Mouse (Mus musculus) layer of hippocampus, postnatal 36 days (tissue): Measurements from ENCODE around the gene Ep300. TPM values are rescaled to one million over a fixed set of nuclear protein-coding genes. Genes with fewer than 3 reads are reported as not detected.
"Not testable (repeated sequence)": the region's sequence is repeated elsewhere in the genome, so short reads cannot be mapped to it uniquely, and the experiment has no call there.

Experiments
- DNase-seq, 2 experiments: peaks; one replicate each; pipeline ENCODE4 v3.0.0; 2022
- total RNA-seq, 2 experiments: library from RNA; stranded (reverse); gene quantifications; 2 replicates each; pipeline ENCODE4 v1.2.3; 2021

Ep300 gene
- total RNA-seq, 2 experiments from 2014 or later: 67.8 to 76.0 TPM

DNA sequence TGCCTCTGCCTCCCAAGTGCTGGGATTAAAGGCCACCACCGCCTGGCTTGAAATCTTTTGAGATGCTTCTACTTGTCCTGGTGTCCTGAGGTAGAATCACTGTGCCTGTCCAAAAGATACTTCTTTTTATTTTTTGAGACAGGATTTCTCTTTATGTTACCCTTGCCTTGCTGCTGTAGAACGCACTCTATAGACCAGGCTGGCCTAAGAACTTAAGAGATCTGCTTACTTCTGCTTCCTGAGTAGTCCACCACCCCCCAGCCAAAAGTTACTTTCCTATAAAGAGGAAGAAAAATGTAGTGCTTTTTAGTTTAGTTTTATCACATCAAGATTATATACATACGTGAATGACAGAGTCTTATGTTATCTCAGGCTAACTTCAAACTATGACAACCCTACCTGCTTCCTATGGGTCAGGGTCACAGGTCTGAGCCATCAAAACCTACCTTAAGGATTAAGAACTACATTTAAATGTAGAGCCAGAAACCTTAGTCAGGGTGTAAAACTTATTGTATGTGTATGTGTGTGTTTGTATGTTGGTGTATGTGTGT is 9.1 kb downstream of the Ep300 start:
- no peak for DNase-seq

DNA sequence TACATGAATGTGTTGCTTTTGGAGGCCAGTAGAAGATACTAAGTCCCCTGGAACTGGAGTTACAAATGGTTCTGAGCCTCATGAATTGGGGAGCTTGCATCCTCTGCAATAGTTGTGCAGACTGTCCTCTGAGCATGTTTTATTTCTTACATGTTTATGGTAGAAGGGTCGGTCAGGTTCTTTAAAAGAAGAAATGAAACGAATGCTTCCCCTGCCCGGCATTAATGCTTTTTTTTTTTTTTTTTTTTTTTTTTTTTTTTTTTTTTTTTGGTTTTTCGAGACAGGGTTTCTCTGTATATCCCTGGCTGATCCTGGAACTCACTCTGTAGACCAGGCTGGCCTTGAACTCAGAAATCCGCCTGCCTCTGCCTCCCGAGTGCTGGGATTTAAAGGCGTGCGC is 13.6 kb downstream of the Ep300 start:
- not testable (repeated sequence) for DNase-seq

DNA sequence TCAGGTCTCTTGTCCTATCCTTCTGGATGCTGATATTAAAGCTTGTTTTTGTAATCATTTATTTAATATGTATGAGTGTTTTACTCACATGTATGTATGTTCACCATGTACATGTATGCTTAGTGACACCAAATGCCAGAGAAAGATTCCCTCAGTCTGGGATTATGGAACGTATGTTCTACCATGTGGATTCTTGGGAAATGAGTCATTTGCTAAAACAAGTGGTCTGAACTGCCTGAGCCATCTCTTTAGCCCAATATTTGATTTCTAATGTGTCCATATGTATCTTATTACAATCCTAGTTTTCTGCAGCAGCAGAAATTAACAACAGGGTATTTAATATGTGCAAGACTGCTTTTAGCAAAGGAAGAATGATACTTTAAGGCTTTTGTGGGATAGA is 20.1 kb downstream of the Ep300 start:
- DNase-seq: no peak

DNA sequence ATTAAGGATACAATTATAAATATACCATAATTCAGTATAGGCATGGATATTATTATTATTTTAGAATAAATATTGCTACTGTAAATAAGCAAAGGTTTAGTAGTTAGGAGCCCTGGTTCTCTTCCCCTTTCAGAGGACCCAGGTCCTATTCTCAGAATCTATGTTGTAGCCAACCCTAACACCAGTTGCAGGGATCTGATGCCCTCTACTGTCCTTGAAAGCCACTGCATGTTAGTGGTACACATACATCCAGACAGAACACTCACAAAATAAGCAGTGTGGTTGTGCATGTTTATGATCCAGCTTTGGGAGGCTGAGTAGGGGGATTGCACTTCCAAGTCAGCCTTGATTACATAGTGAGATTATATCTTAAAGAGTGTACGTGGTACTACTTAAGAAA is 21.5 kb downstream of the Ep300 start:
- no peak for DNase-seq

DNA sequence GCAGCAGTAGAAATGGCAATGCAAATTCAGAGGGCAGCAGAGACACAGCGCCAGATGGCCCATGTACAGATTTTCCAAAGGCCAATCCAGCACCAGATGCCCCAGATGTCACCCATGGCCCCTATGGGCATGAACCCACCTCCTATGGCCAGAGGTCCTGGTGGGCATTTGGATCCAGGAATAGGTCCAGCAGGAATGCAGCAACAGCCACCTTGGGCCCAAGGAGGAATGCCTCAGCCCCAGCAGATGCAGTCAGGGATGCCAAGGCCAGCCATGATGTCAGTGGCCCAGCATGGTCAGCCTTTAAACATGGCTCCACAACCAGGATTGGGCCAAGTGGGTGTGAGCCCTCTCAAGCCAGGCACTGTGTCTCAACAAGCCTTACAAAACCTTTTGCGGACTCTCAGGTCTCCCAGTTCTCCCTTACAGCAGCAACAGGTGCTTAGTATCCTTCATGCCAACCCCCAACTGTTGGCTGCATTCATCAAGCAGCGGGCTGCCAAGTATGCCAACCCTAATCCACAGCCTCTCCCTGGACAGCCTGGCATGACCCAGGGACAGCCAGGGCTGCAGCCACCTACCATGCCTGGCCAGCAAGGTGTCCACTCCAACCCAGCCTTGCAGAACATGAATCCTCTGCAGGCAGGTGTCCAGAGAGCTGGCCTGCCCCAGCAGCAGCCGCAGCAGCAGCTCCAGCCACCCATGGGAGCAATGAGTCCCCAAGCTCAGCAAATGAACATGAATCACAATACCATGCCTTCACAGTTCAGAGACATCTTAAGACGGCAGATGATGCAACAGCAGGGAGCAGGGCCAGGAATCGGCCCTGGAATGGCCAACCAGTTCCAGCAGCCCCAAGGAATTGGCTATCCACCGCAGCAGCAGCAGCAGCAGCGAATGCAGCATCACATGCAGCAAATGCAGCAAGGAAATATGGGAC is 64.6 kb downstream of the Ep300 start:
- no peak for DNase-seq

DNA sequence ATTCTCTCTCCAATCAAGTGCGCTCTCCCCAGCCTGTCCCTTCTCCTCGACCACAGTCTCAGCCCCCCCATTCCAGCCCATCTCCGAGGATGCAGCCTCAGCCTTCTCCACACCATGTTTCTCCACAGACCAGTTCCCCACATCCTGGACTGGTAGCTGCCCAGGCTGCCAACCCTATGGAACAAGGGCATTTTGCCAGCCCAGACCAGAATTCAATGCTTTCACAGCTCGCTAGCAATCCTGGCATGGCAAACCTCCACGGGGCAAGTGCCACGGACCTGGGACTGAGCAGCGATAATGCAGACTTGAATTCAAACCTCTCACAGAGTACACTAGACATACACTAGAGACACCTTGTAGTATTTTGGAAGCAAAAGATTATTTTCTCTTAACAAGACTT is 65.5 kb downstream of the Ep300 start:
- DNase-seq: no peak

DNA sequence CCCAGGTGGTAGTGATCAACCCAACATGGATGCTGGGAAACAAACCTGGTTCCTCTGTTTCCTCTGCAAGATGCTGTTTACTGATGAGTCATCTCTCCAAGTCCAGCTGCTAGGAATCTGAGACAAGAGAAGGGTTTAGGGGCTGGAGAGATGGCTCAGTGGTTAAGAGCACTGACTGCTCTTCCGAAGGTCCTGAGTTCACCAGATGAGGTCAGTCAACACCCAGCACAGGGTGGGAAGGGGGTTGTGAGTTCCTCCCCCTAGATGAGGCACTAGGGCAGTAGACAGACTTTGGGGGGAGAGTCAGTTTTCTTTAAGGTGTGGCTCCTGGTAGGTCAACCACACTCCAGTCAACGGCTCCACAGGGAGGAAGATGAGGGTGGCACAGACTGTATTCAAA is 76.5 kb downstream of the Ep300 start:
- DNase-seq: no peak

DNA sequence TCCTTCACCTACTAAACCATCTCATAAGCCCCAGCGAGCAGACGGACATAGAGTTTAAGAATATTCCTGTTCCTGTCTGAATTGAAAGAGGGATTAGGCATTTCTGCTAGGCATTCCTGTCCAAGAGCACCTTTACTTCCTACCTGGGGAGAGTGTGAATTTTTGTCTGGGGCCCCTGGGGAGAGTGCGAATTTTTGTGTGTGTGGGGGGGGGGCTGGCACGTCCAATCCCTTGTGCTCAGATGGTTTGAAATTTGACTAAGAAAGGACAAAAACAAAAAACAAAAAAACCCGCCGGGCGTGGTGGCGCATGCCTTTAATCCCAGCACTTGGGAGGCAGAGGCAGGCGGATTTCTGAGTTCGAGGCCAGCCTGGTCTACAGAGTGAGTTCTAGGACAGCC is 78.1 kb downstream of the Ep300 start:
- peak in 1 of 2 experiments; percentile 13 for DNase-seq

DNA sequence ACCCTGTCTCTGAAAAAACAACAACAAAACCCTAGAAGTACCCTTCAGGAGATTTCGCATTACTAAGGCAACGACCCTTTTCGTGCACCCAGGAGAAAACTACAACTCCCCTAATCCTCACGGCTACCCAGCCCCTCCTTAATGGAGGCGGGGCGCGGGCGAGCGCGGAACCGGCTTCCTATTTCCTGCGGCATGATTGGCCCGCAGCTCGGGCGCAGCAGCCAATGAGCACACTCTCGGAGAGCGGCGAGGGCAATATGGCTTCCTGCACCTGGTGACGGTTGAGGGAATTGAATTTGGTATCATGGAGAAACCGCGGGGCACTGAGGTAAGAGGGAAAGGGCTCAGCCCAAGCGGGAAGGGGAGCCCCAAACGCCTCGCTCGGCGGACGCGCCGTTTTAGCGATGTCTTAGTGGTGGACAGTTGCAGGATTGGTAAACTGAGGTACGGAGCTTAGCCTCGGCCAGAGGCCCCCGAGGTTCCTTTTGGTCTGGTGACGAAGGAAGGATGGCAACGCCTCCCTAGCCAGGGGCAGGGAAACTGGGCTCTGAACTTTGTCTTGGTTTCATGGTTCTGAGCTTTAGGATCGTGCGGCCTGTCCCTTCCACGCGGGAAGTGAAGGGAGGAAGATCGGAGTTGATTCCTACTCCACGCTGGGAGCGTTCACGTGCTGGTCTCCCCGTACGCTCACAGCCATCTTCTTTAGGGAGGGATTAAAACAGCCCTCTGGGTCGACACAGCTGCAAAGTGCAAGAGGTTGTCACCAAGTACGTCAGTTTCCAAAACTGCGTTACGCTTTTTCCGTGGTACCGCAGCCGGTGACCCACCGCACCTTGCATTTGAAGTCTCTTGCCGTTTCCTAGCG is 78.8 kb downstream of the Ep300 start, which contains the start of gene L3mbtl2:
Gene L3mbtl2 (plus strand): TSS at position 193 of the 865 bp plus-strand sequence.
- peak; percentile 89 to 91 for DNase-seq

DNA sequence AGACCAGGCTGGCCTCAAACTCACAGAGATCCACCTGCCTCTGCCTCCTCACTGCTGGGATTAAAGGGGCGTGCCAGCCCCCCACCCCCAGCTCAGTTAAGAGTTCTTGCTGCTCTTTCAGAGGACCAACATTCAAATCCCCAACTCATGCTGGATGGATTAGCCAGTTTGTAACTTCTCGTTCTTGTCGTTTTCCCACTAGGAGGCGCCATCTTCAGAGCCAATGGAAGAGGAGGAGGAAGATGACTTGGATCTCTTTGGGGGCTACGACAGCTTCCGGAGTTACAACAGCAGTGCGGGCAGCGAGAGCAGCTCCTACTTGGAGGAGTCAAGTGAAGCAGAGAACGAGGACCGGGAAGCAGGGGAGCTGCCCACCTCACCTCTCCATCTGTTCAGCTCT is 81.8 kb downstream of the Ep300 start:
- no peak for DNase-seq

DNA sequence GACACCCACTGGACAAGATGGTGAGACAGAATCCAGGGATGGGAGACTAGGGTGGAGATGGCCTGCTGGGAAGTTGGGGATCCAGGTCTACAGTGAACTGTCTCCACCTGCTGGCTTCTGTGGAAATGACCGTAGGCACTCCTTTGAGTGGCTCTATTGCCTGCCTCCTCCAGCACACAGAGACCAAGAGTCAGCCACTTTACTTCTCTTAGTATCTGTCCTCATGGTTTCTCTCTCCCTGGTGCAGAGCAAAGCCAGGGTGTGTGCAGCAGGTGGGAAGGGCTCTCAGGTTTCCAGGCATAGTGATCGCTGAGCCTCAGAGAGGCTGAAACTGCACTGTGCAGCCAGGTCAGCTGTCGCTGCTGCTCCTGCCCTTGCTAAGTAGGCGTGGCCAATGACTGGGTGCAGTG is 85.1 kb downstream of the Ep300 start:
- DNase-seq: peak; percentile 25 to 48

DNA sequence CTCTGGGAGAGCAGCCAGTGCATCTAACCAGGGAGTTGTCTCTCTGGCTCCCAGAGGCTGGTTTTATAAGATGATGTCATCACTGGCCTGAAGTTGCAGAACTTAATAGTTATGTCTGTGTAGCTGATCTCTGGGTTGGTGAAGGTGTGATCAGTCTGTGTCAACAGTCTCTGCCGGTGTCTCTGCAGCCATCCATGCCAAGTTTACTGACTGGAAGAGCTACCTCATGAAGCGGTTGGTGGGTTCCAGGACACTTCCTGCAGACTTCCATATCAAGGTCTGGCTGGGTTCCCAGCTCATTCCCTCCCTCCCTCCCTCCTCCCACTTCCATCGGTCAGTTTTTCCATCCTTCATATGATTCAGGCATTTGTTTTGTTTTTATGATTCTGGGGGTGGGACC is 91.5 kb downstream of the Ep300 start:
- DNase-seq: no peak

DNA sequence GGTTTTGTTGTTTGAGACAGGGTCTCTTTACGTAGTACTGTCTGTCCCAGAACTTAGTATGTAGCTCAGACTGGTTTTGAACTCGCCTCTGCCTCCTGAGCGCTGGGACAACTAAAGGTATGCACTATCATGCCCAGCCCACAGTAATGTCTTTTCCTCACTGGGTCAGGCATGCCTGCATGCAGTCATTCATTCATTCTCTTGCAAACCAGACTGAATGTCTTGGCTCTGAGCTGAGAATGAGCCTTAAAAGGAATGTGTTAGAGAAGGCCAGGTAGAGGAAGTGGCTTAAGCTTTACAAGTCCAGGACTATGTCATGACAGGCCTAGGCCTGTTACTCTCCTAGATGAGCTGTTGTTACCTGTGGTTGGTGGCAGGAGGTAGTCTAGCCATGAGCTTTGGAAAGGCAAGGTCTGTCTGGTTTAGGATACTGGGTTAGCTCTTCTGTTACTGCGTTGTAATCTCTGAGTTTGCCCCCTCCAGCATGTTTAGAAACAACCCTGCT is 95.2 kb downstream of the Ep300 start:
- no peak for DNase-seq

DNA sequence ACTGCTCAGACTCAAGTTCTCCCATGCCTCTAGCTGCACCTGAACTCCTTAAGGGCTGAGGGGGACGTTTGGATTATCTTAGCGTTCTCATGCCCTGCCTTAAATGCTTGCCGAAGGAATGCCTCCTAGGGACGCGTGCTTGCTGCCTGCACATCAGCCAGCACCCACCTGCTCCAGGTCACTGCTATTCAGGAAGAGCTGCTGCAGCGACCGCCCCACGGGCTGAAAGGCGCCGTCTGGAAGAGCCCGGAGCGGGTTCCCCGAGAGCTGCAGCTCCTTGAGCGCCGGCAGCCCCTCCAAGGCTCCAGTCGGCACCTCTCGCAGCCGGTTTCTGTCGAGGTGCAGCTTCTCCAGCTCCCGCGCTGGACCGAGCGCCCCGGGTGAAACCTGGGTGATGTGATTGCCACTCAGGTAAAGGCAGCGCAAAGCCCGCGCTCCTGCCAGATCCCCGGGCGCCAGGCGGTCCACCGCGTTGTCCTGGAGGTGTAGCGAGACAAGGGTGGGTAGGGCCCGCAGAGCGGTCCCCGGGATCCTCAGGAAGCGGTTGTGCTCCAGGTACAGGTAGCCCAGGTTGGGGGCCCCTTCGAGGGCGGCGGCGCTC is 108.3 kb downstream of the Ep300 start:
- DNase-seq: no peak

DNA sequence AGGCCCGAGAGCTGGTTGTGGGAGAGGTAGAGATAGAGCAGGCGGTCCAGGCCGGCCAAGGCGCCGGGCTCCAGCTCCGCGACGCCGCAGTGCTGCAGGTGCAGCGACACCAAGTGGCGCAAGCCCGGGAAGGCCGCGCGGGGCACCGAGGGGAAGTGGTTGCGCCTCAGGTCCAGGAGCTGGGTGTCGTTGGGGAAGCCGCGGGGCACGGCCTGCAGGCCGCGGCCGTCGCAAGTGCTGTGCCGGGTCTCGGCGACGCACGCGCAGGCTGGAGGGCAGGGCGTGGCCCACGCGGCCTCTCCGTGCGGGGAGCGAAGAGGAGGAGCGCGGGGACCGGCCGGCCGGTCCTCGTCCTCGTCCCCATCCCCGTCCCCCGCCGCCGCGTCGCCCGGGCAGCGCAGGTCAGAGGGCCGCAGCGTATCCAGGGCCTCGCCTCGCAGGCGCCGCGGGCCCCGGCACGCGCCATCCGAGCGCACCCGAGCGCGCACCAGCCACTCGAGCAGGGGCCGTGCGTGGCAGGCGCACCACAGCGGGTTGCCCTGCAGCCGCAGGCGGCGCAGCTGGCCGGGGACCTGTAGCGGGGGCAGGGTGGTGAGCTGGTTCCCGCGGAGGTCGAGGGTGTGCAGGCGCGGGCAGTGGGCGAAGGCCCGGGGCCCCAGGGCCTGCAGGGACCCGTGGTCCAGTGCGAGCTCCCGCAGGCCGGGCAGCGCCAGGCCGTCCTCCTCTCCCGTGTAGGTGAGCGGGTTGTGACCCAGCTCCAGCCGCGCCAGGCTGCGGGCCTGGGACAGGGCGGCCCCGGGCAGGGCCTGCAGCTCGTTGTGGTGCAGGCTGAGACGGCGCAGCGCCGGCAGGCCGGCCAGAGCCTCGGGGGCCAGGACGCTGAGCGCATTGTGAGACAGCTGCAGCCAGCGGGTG is 109.1 kb downstream of the Ep300 start:
- DNase-seq: peak; percentile 72 to 74

DNA sequence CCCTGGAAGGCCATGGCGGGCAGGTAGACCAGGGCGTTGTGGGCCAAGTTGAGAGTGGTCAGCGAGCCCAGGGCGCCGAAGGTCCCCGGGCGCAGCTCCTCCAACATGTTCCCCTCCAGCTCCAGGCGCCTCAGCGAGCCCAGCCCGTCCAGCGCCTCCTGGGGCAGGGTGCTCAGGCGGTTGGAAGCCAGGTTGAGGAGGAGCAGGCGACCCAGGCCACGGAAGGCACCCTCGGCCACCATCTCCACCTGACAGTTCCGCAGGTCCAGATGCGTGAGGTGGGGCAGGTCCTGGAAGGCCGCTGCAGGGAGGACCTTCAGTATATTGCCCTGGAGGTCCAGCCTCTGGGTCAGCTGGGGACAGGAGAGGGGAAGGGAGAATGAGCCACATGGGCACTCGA is 109.7 kb downstream of the Ep300 start:
- DNase-seq: no peak

DNA sequence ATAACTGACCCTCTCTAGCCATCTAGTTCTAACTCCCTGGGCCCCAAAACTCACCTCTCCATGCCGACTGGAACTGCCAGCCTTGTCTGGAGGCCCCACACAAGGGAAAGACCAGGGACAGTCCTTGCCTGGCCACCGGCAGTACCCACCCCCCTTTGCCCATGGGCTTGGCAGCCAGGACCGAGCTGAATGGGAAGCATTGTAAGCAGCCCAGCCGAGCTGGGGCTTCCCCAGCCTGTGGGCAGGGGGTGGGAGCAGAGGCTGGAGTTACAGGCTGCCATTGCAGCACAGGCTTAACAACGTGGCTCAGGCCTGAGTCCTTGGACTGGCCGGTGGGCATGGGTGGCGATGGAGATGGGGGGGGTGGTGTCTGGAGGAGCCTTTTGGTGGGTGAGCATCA is 112.0 kb downstream of the Ep300 start, which contains the start of gene Chadl:
Gene Chadl (minus strand): TSS at position 113 of the 400 bp plus-strand sequence.
- DNase-seq: peak; percentile 46 to 53

DNA sequence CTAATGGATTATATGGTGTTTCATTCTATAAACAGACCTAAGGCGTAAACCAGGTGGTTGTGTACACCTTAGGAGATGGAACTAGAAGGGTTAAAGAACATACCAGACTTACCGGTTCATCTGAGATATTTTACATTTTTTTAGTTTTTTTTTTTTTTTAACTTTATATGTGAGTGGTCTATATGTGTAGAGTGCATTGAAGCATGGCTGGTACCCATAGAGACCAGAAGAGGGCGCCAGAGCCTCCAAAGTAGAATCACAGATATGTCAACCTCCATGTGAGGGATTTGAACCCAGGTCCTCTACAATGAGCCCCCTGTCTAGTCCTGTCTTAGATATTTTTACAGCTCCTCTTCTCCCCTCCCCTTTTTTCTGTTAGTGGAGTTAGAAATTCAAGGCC is 112.7 kb downstream of the Ep300 start:
- DNase-seq: no peak

DNA sequence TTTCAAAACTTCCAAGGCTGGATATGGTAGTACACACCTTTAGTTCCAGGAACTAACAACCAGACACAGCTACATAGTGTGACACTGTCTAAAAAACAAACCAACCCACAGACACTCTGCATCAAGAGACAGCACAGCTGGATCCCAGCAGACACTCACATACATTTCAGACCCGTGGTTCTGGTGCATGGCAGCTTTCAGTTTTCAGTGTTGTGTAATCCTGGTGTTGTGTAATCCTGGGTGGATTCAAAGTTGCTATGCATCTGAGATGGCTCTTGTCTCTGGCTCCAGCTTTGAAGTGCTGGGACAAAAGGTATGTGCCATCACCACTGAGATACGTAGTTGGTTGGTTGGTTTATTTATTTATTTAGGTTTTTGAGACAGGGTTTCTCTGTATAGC is 113.4 kb downstream of the Ep300 start:
- no peak for DNase-seq

DNA sequence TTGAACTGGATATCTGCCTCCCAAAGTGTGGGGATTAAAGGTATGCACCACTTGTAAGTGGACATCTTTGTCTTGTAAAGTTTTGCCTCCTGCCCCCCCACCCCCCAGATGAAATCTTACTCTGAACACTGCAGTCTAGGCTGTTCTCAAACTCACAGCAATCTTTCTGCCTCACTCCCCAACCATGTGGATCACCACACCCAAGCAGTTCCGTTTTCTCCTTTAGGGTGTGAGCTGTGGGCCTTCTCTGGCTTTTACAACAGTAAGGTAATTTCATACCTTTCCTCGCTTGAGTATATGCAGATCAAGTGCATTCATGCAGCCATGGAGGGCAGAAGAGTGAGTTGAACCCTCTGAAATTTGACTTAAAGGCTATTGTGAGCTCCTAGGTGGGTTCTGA is 115.0 kb downstream of the Ep300 start:
- no peak for DNase-seq

DNA sequence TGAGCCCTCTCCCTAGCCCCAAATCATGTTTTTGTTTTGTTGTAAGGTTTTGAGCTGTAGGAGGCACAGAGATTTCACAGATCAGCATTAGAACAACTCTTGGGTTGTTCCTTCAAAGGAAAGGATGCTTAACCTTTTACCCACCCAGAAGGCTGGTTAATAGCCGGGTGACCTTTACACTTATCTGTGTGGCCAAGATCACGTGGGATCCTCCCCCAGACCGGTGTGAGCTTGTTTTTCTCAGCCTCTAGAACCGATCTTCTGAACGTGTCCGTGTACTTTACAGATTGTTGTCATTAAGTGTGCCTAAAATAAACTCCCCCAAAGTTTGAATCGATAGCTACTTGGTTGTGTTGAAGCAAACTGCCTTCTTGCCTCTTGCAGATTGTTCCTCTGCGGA is 115.5 kb downstream of the Ep300 start:
- no peak for DNase-seq
